Mouse (Mus musculus): Measurements from ENCODE around the gene Taok1. TPM values are rescaled to one million over a fixed set of nuclear protein-coding genes. Genes with fewer than 3 reads are reported as not detected.

Gene Taok1
- polyA plus RNA-seq, 1 experiment from 2014 or later, result 14.8 TPM

DNA sequence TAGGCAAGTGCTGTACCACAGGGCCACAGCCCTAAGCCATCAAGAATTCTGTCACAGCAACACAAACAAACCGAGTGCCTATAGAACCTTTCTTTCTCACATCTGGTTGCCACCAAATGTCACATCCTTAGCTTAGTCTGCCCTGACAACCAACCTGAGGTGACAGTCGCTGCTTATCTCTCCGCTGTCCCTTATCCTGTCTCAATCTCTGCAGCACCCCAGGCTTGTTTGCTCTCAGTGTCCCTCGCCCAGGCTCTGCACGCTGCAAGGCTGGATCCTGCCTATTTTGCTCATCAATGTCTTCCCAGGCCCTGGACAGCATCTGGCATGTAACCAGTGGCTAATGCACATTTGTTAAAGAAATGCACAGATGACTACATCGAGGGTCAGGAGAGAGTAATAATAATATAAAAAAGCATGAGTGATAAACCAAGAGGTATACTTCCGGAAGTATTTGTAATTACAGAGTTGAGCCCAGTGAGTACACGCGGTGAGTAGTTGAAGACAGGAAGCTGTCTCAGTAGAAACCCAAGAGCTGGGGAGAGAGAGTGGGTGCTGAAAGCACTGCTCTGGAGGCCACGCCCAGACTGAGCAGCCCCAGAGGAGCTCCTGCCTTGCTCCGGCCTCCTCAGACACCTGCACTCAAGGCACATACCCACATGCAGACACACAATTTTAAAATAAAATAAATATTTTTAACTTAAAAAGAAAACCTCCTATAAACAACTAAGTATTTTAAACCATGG lies 123.9 kb downstream of the Taok1 start:
- H3K9ac ChIP-seq (ENCODE audit: low read length), result no peak overlapping the region
- no peak overlapping the region for H3K4me2 ChIP-seq (ENCODE audit: low read depth, low read length)
- no peaks in the 10 kb centered on the region for H3K27me3 ChIP-seq (ENCODE audit: control insufficient read depth, insufficient read depth, low read depth, low read length)
- no peak overlapping the region for H3K27ac ChIP-seq (ENCODE audit: low read length)
- no peak overlapping the region for H3K4me3 ChIP-seq (ENCODE audit: low read length)
- H3K9me3 ChIP-seq (ENCODE audit: control insufficient read depth, low read length), result no peaks in the 10 kb centered on the region
- WGBS, result 30% methylated on average over 11 of the region's 11 CpGs
- H3K4me1 ChIP-seq (replicated peaks; ENCODE audit: control insufficient read depth, insufficient read depth, low read length), result peaks cover 29% of the 10 kb centered on the region
- ATAC-seq (ENCODE audit: low read depth), result no peak
- no peaks in the 10 kb centered on the region for H3K36me3 ChIP-seq (ENCODE audit: control insufficient read depth, insufficient read depth, low read length)

DNA sequence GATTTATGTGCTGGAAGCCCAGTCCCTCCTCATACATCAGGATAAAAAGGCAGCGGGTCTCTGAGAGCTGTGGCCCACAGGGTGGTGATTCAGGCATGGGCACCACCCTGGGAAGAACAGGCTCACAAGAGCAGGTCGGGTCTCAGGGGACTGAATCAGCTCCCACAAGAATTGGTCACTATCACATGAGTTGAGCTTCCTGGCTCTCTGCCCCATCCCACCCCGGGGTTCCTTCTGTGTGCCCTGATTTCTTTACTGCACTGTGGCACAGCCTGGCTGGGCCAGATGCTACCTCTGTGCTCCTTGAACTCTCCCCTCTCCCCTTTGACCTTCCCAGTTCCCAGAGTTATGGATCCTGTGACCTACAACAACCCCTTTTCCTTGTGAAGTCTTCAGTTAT lies 124.6 kb downstream of the Taok1 start:
- no peak for ATAC-seq (ENCODE audit: low read depth)
- no peaks in the 10 kb centered on the region for H3K9me3 ChIP-seq (ENCODE audit: control insufficient read depth, low read length)
- H3K36me3 ChIP-seq (ENCODE audit: control insufficient read depth, insufficient read depth, low read length), result no peaks in the 10 kb centered on the region
- H3K4me3 ChIP-seq (ENCODE audit: low read length), result no peak overlapping the region
- H3K27me3 ChIP-seq (ENCODE audit: control insufficient read depth, insufficient read depth, low read depth, low read length), result no peaks in the 10 kb centered on the region
- WGBS, result 58% methylated on average over 3 of the region's 3 CpGs
- no peak overlapping the region for H3K9ac ChIP-seq (ENCODE audit: low read length)
- H3K27ac ChIP-seq (ENCODE audit: low read length), result no peak overlapping the region
- H3K4me1 ChIP-seq (replicated peaks; ENCODE audit: control insufficient read depth, insufficient read depth, low read length), result peaks cover 23% of the 10 kb centered on the region
- H3K4me2 ChIP-seq (ENCODE audit: low read depth, low read length), result no peak overlapping the region

Other genes with a start within 250 kb of the Taok1 start
- 1.3 and 1.5 TPM in 2 replicates for gene Coro6, start 145.4 kb downstream of the Taok1 start, polyA plus RNA-seq (2015; fragmentation: Nextera tagmentation; extraction: Ambion mirVana)
- gene Ankrd13b, start 118.1 kb downstream of the Taok1 start, polyA plus RNA-seq (2015; fragmentation: Nextera tagmentation; extraction: Ambion mirVana), result 2.8 and 3.0 TPM in 2 replicates
- gene Git1, start 114.3 kb downstream of the Taok1 start, polyA plus RNA-seq (2015; fragmentation: Nextera tagmentation; extraction: Ambion mirVana), result 9.1 and 9.2 TPM in 2 replicates
- 3.9 and 4.0 TPM in 2 replicates for gene Abhd15, start 92.7 kb downstream of the Taok1 start, polyA plus RNA-seq (2015; fragmentation: Nextera tagmentation; extraction: Ambion mirVana)
- gene Trp53i13, start 91.8 kb downstream of the Taok1 start, polyA plus RNA-seq (2015; fragmentation: Nextera tagmentation; extraction: Ambion mirVana), result 31.3 and 32.2 TPM in 2 replicates
- gene Gm10392, start 88.6 kb downstream of the Taok1 start, polyA plus RNA-seq (2015; fragmentation: Nextera tagmentation; extraction: Ambion mirVana), result 0.18 TPM in 1 of 2 replicates, not detected in the other
- 4.3 and 4.7 TPM in 2 replicates for gene Nufip2, start 78.3 kb upstream of the Taok1 start, polyA plus RNA-seq (2015; fragmentation: Nextera tagmentation; extraction: Ambion mirVana)
- gene Cryba1, start 117.5 kb upstream of the Taok1 start, polyA plus RNA-seq (2015; fragmentation: Nextera tagmentation; extraction: Ambion mirVana), result not detected in 2 replicates
- gene Myo18a, start 155.4 kb upstream of the Taok1 start, polyA plus RNA-seq (2015; fragmentation: Nextera tagmentation; extraction: Ambion mirVana), result 39.0 and 42.1 TPM in 2 replicates
- 1.8 and 2.5 TPM in 2 replicates for gene Gm10277, start 179.9 kb upstream of the Taok1 start, polyA plus RNA-seq (2015; fragmentation: Nextera tagmentation; extraction: Ambion mirVana)